In the genomic region with DNA sequence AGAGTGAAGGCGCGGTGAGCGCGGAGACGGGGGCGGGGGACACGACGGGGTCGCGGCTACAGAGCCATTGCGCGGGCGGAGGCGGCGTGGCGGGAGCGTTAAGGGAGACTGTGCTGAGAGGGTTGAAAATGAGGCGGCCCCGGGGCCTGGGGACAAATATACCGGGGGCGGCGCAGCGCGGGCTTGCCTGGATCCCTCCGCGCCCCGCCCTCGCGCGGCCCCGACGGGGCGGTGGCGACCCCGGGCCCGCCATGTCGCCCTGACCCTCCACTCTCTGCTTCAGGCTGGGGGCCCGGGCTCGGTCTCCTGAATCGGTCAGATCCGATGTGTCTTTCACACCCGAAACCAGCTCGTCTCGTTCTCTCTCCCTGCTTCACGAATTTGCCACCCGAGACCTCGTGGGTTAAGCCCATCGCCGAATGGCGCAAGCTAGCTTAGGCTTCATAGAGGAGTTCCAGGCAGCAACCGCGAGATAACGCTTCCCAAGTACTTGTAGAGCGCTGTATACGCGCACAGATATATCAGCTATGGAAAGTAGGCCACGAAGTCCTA, we compare ENCODE assay signal across 8 mouse cellular contexts. TPM values are rescaled to one million over a fixed set of nuclear protein-coding genes. Genes with fewer than 3 reads are reported as not detected.
DNase-seq lines count a peak whose midpoint lies in the region; ATAC-seq and TF ChIP-seq lines count a peak whose summit lies in the region.

Atf5 (minus strand) TSS at position 189 of the 552 bp plus-strand sequence.

- H3K27ac ChIP-seq in layer of hippocampus, adult 2 months: peak within 1 kb of the TSS; percentile 97
- H3K27ac ChIP-seq in forebrain, embryonic 12.5 days: peak within 1 kb of the TSS; percentile 98
- H3K27ac ChIP-seq in limb, embryonic 13.5 days: peak within 1 kb of the TSS; percentile 97
- H3K27ac ChIP-seq in midbrain, embryonic 16.5 days (ENCODE audit: low read length): peak within 1 kb of the TSS; percentile 90

- DNase-seq in layer of hippocampus, adult 2 months (ENCODE audit: low spot score in 2 of 2): peak in 1 of 2 experiments; percentile 35
- no peak for DNase-seq in layer of hippocampus, adult 9-10 months (ENCODE audit: low spot score)
- peak; percentile 82 for DNase-seq in adrenal gland, postnatal 14 days
- peak; percentile 80 for DNase-seq in heart, postnatal 4 days
- DNase-seq in cerebellum, postnatal 14 days: no peak

- peaks cover 30% of the 10 kb centered on the region for H3K36me3 ChIP-seq in forebrain, embryonic 12.5 days (replicated peaks)
- H3K36me3 ChIP-seq in limb, embryonic 13.5 days: peaks cover 23% of the 10 kb centered on the region
- H3K36me3 ChIP-seq in midbrain, embryonic 16.5 days (ENCODE audit: control insufficient read depth, insufficient read depth, low read length): no peaks in the 10 kb centered on the region

- TF ChIP-seq CTCF in layer of hippocampus, adult 2 months (conservative IDR thresholded peaks at IDR 0.05): no peak

- peak within 1 kb of the TSS; percentile 82 for H3K4me3 ChIP-seq in layer of hippocampus, adult 2 months
- H3K4me3 ChIP-seq in forebrain, embryonic 12.5 days (replicated peaks): peak within 1 kb of the TSS; percentile 86
- H3K4me3 ChIP-seq in limb, embryonic 13.5 days: peak within 1 kb of the TSS; percentile 76
- peak within 1 kb of the TSS; percentile 89 for H3K4me3 ChIP-seq in midbrain, embryonic 16.5 days (ENCODE audit: low read depth, low read length)

- ATAC-seq in forebrain, embryonic 12.5 days (ENCODE audit: low FRiP score): peak; percentile 44
- ATAC-seq in limb, embryonic 13.5 days (ENCODE audit: low FRiP score, low read depth): peak; percentile 12; the same call in 1 of the 2 replicates
- no peak for ATAC-seq in midbrain, embryonic 16.5 days

- peaks cover 50% of the 10 kb centered on the region for H3K4me1 ChIP-seq in forebrain, embryonic 12.5 days
- H3K4me1 ChIP-seq in limb, embryonic 13.5 days: peaks cover 52% of the 10 kb centered on the region
- peaks cover 40% of the 10 kb centered on the region for H3K4me1 ChIP-seq in midbrain, embryonic 16.5 days (ENCODE audit: control insufficient read depth, insufficient read depth, low read length)

- under 1% methylated on average over 42 of the region's 57 CpGs for WGBS in forebrain, embryonic 12.5 days
- under 1% methylated on average over 55 of the region's 57 CpGs for WGBS in limb, embryonic 13.5 days
- under 1% methylated on average over 51 of the region's 57 CpGs for WGBS in midbrain, embryonic 16.5 days

- peak within 1 kb of the TSS; percentile 90 for H3K4me2 ChIP-seq in forebrain, embryonic 12.5 days
- peak within 1 kb of the TSS; percentile 82 for H3K4me2 ChIP-seq in limb, embryonic 13.5 days (replicated peaks)
- peak within 1 kb of the TSS; percentile 68 for H3K4me2 ChIP-seq in midbrain, embryonic 16.5 days (ENCODE audit: low read length)

- peak within 1 kb of the TSS; percentile 87 for H3K9ac ChIP-seq in forebrain, embryonic 12.5 days
- peak within 1 kb of the TSS; percentile 94 for H3K9ac ChIP-seq in limb, embryonic 13.5 days
- peak within 1 kb of the TSS; percentile 92 for H3K9ac ChIP-seq in midbrain, embryonic 16.5 days (ENCODE audit: low read depth, low read length)

- no peaks in the 10 kb centered on the region for H3K27me3 ChIP-seq in forebrain, embryonic 12.5 days
- no peaks in the 10 kb centered on the region for H3K27me3 ChIP-seq in limb, embryonic 13.5 days
- H3K27me3 ChIP-seq in midbrain, embryonic 16.5 days (ENCODE audit: control insufficient read depth, insufficient read depth, low read depth, low read length): no peaks in the 10 kb centered on the region

- H3K9me3 ChIP-seq in forebrain, embryonic 12.5 days: no peaks in the 10 kb centered on the region
- no peaks in the 10 kb centered on the region for H3K9me3 ChIP-seq in limb, embryonic 13.5 days
- H3K9me3 ChIP-seq in midbrain, embryonic 16.5 days (replicated peaks; ENCODE audit: control insufficient read depth, low read length, poor library complexity, severe bottlenecking): no peaks in the 10 kb centered on the region

RNA-seq across cellular contexts. Expression of gene Atf5, which starts in this region (rescaled TPM):
- total RNA-seq in layer of hippocampus, adult 2 months (2021): 10 to 100 TPM; 27.0 to 30.0 TPM
- total RNA-seq in adrenal gland, postnatal 14 days (2021): 147 and 165 TPM in 2 replicates
- 6.9 and 7.1 TPM in 2 replicates for polyA plus RNA-seq in forebrain, embryonic 12.5 days (2016; fragmentation: Nextera tagmentation; extraction: Ambion mirVana)
- 10 to 100 TPM; 34.9 to 37.2 TPM for total RNA-seq in heart, postnatal 4 days (2021)
- polyA plus RNA-seq in limb, embryonic 13.5 days (2015; fragmentation: Nextera tagmentation; extraction: Ambion mirVana): 3.2 and 3.6 TPM in 2 replicates
- polyA plus RNA-seq in midbrain, embryonic 16.5 days (2015; fragmentation: Nextera tagmentation; extraction: Ambion mirVana): 2.5 and 3.0 TPM in 2 replicates

Comparison
In these comparisons a context has a peak if more than half of its experiments do, and no peak if none do; other contexts are left out.
1. DNase-seq: peak in adrenal gland, postnatal 14 days (single experiment) and heart, postnatal 4 days (single experiment); none in layer of hippocampus, adult 9-10 months (single experiment) and cerebellum, postnatal 14 days (0 of 2).
2. Peak in every context shown above with its lines, with median percentiles within 50 percentile points of each other: H3K27ac ChIP-seq, H3K4me3 ChIP-seq, H3K4me2 ChIP-seq and H3K9ac ChIP-seq.